ENCODE assay signal across 20 mouse cellular contexts in genomic region chr11:54263405-54264031, GRCm38 (mm10). TPM values are rescaled to one million over a fixed set of nuclear protein-coding genes. Genes with fewer than 3 reads are reported as not detected.
DNase-seq lines count a peak whose midpoint lies in the region; ATAC-seq and TF ChIP-seq lines count a peak whose summit lies in the region.
"Had no signal": no experiment of that assay in that cellular context is flagged by ENCODE, and none has a peak within 500 bp of the region (broad histone marks: within the 10 kb centered on the region; RNA-seq: fewer than 3 reads in every experiment).

No protein-coding gene starts in this region.

- no peak overlapping the region for H3K4me2 ChIP-seq in forebrain, postnatal 0 days (ENCODE audit: low read depth)
- no peak overlapping the region for H3K4me2 ChIP-seq in forebrain, embryonic 12.5 days
- no peak overlapping the region for H3K4me2 ChIP-seq in lung, postnatal 0 days (replicated peaks; ENCODE audit: low read depth, low read length)
- H3K4me2 ChIP-seq: midbrain, embryonic 13.5 days; neural tube, embryonic 12.5 days had no signal

- H3K36me3 ChIP-seq in forebrain, postnatal 0 days (ENCODE audit: insufficient read depth), result no peaks in the 10 kb centered on the region
- no peaks in the 10 kb centered on the region for H3K36me3 ChIP-seq in forebrain, embryonic 12.5 days (replicated peaks)
- H3K36me3 ChIP-seq in lung, postnatal 0 days (ENCODE audit: insufficient read depth, low read length), result no peaks in the 10 kb centered on the region
- no peaks in the 10 kb centered on the region for H3K36me3 ChIP-seq in splenic B cell, adult 2 months (ENCODE audit: control insufficient read depth, insufficient read depth, low read length, poor library complexity, severe bottlenecking)
- H3K36me3 ChIP-seq: midbrain, embryonic 13.5 days; neural tube, embryonic 12.5 days had no signal

- TF ChIP-seq CTCF in forebrain, postnatal 0 days (IDR thresholded peaks at IDR 0.05; ENCODE audit: low read depth), result peak; percentile 24; the same call in 1 of the 2 replicates
- peak; percentile 33 for TF ChIP-seq CTCF in lung, postnatal 0 days (IDR thresholded peaks at IDR 0.05)

- no peak for TF ChIP-seq EP300 in lung, postnatal 0 days (IDR thresholded peaks at IDR 0.05)

- no peak overlapping the region for H3K27ac ChIP-seq in forebrain, postnatal 0 days (ENCODE audit: low read depth, low read length)
- no peak overlapping the region for H3K27ac ChIP-seq in forebrain, embryonic 12.5 days
- no peak overlapping the region for H3K27ac ChIP-seq in lung, postnatal 0 days (ENCODE audit: low read length)
- H3K27ac ChIP-seq: midbrain, embryonic 13.5 days; neural tube, embryonic 12.5 days had no signal

- H3K9me3 ChIP-seq in forebrain, postnatal 0 days (ENCODE audit: low read length), result no peaks in the 10 kb centered on the region
- H3K9me3 ChIP-seq in forebrain, embryonic 12.5 days, result no peaks in the 10 kb centered on the region
- H3K9me3 ChIP-seq in lung, postnatal 0 days (ENCODE audit: low read length), result no peaks in the 10 kb centered on the region
- H3K9me3 ChIP-seq: midbrain, embryonic 13.5 days; neural tube, embryonic 12.5 days had no signal

- no peak for ATAC-seq in forebrain, postnatal 0 days
- ATAC-seq in forebrain, embryonic 12.5 days (ENCODE audit: low FRiP score), result no peak
- ATAC-seq in lung, postnatal 0 days, result no peak
- 0 out of 2 replicates have a peak, but pooled peaks have one; percentile 22 for ATAC-seq in common myeloid progenitor, adult 5-6 weeks (replicated peaks; ENCODE audit: low read depth, poor library complexity, severe bottlenecking)
- ATAC-seq: activated CD4-positive, CD25-positive, alpha-beta regulatory T cell, adult 4 months; hindbrain, embryonic 16.5 days; midbrain, embryonic 13.5 days had no signal

- no peaks in the 10 kb centered on the region for H3K4me1 ChIP-seq in forebrain, postnatal 0 days (ENCODE audit: insufficient read depth)
- no peaks in the 10 kb centered on the region for H3K4me1 ChIP-seq in forebrain, embryonic 12.5 days
- no peaks in the 10 kb centered on the region for H3K4me1 ChIP-seq in lung, postnatal 0 days (ENCODE audit: insufficient read depth, low read depth, low read length)
- H3K4me1 ChIP-seq: midbrain, embryonic 13.5 days; neural tube, embryonic 12.5 days had no signal

- WGBS in forebrain, postnatal 0 days, result 13% methylated on average over 1 of the region's 1 CpGs
- 4% methylated on average over 1 of the region's 1 CpGs for WGBS in forebrain, embryonic 12.5 days
- 8% methylated on average over 1 of the region's 1 CpGs for WGBS in lung, postnatal 0 days

- DNase-seq in forebrain, postnatal 0 days, result no peak
- no peak for DNase-seq in lung, postnatal 0 days (ENCODE audit: low spot score)
- no peak for DNase-seq in lung, postnatal 25 days (ENCODE audit: low spot score)
- DNase-seq in splenic B cell, adult 2 months (ENCODE audit: low read depth, low spot score), result peak; percentile 31
- DNase-seq in kidney, adult 8-10 months, result no peak
- DNase-seq in spleen, postnatal 36 days (ENCODE audit: low spot score in 2 of 2), result no peak
- DNase-seq: cerebellum, postnatal 36 days; kidney, postnatal 36 days; lung, adult 18-20 months; right cerebral cortex, adult 18-20 months; thymus, postnatal 36 days had no signal

- H3K4me3 ChIP-seq in forebrain, postnatal 0 days (ENCODE audit: low read depth, low read length), result no peak overlapping the region
- no peak overlapping the region for H3K4me3 ChIP-seq in forebrain, embryonic 12.5 days (replicated peaks)
- H3K4me3 ChIP-seq in lung, postnatal 0 days (ENCODE audit: low read depth, low read length), result no peak overlapping the region
- H3K4me3 ChIP-seq: midbrain, embryonic 13.5 days; neural tube, embryonic 12.5 days had no signal

- H3K9ac ChIP-seq in forebrain, postnatal 0 days, result no peak overlapping the region
- H3K9ac ChIP-seq in forebrain, embryonic 12.5 days, result no peak overlapping the region
- no peak overlapping the region for H3K9ac ChIP-seq in lung, postnatal 0 days (replicated peaks; ENCODE audit: low read depth)
- H3K9ac ChIP-seq: midbrain, embryonic 13.5 days; neural tube, embryonic 12.5 days had no signal

- no peaks in the 10 kb centered on the region for H3K27me3 ChIP-seq in forebrain, postnatal 0 days (ENCODE audit: insufficient read depth, low read length)
- H3K27me3 ChIP-seq in forebrain, embryonic 12.5 days, result no peaks in the 10 kb centered on the region
- H3K27me3 ChIP-seq in lung, postnatal 0 days (replicated peaks; ENCODE audit: insufficient read depth, low read length), result no peaks in the 10 kb centered on the region
- H3K27me3 ChIP-seq in splenic B cell, adult 2 months (ENCODE audit: control insufficient read depth, insufficient read depth, low read length, poor library complexity, severe bottlenecking), result no peaks in the 10 kb centered on the region
- H3K27me3 ChIP-seq: midbrain, embryonic 13.5 days; neural tube, embryonic 12.5 days had no signal

RNA-seq across cellular contexts. Expression of gene Il3, which starts 3.6 kb away (rescaled TPM):
- total RNA-seq in forebrain, postnatal 0 days (2014; rRNA removed), result not detected in 2 replicates
- not detected in 2 replicates for polyA plus RNA-seq in forebrain, postnatal 0 days (2015; fragmentation: Nextera tagmentation; extraction: Ambion mirVana)
- not detected in 2 replicates for polyA plus RNA-seq in forebrain, embryonic 12.5 days (2016; fragmentation: Nextera tagmentation; extraction: Ambion mirVana)
- polyA plus RNA-seq in lung, postnatal 0 days (2015; fragmentation: Nextera tagmentation; extraction: Ambion mirVana), result not detected in 2 replicates
- total RNA-seq in common myeloid progenitor, adult 5-6 weeks (2017), result not detected in 2 replicates
- total RNA-seq: left cerebral cortex, postnatal 25 days had no signal
- polyA plus RNA-seq: activated CD4-positive, CD25-positive, alpha-beta regulatory T cell, adult 4 months; C2C12; heart, embryonic 14.5 days; hindbrain, embryonic 16.5 days; midbrain, embryonic 13.5 days; neural tube, embryonic 12.5 days had no signal

RNA-seq across cellular contexts. Expression of gene Csf2, which starts 14.1 kb away (rescaled TPM):
- total RNA-seq in forebrain, postnatal 0 days (2014; rRNA removed), result not detected in 2 replicates
- not detected in 2 replicates for polyA plus RNA-seq in forebrain, postnatal 0 days (2015; fragmentation: Nextera tagmentation; extraction: Ambion mirVana)
- not detected in 2 replicates for polyA plus RNA-seq in forebrain, embryonic 12.5 days (2016; fragmentation: Nextera tagmentation; extraction: Ambion mirVana)
- 14.7 and 16.9 TPM in 2 replicates for polyA plus RNA-seq in lung, postnatal 0 days (2015; fragmentation: Nextera tagmentation; extraction: Ambion mirVana)
- not detected in 2 replicates for total RNA-seq in common myeloid progenitor, adult 5-6 weeks (2017)
- total RNA-seq: left cerebral cortex, postnatal 25 days had no signal
- polyA plus RNA-seq: C2C12; heart, embryonic 14.5 days; hindbrain, embryonic 16.5 days; midbrain, embryonic 13.5 days; neural tube, embryonic 12.5 days had no signal

RNA-seq across cellular contexts. Expression of gene Acsl6, which starts 40.1 kb away (rescaled TPM):
- total RNA-seq in forebrain, postnatal 0 days (2014; rRNA removed), result 56.3 and 57.7 TPM in 2 replicates
- polyA plus RNA-seq in forebrain, postnatal 0 days (2015; fragmentation: Nextera tagmentation; extraction: Ambion mirVana), result 44.7 and 48.5 TPM in 2 replicates
- 24.6 and 26.4 TPM in 2 replicates for polyA plus RNA-seq in forebrain, embryonic 12.5 days (2016; fragmentation: Nextera tagmentation; extraction: Ambion mirVana)
- 0.12 and 0.14 TPM in 2 replicates for polyA plus RNA-seq in lung, postnatal 0 days (2015; fragmentation: Nextera tagmentation; extraction: Ambion mirVana)
- total RNA-seq in common myeloid progenitor, adult 5-6 weeks (2017), result 10.1 and 13.4 TPM in 2 replicates
- polyA plus RNA-seq: activated CD4-positive, CD25-positive, alpha-beta regulatory T cell, adult 4 months had no signal

Comparison
In these comparisons a context has a peak if more than half of its experiments do, and no peak if none do; other contexts are left out.
1. RNA of gene Csf2, which starts 14.1 kb away (polyA plus RNA-seq): 14.7 to 16.9 TPM in lung, postnatal 0 days; not detected in forebrain, embryonic 12.5 days and not detected in forebrain, postnatal 0 days; every median in the first group is over 10 times any median in the second.
2. RNA of gene Acsl6, which starts 40.1 kb away (polyA plus RNA-seq): 44.7 to 48.5 TPM in forebrain, postnatal 0 days and 24.6 to 26.4 TPM in forebrain, embryonic 12.5 days; 0.12 to 0.14 TPM in lung, postnatal 0 days; every median in the first group is over 10 times any median in the second.